Mouse (Mus musculus) MN1 (cell line): Measurements from ENCODE around the gene Gpc6.
A peak's percentile ranks its signal among the peaks of the same experiment; 100 is the strongest.

Experiments
- DNase-seq: peaks from one replicate; pipeline ENCODE4 v3.0.0-alpha.2; 2016; ENCODE audit warnings: low spot score

Gene Gpc6

DNA sequence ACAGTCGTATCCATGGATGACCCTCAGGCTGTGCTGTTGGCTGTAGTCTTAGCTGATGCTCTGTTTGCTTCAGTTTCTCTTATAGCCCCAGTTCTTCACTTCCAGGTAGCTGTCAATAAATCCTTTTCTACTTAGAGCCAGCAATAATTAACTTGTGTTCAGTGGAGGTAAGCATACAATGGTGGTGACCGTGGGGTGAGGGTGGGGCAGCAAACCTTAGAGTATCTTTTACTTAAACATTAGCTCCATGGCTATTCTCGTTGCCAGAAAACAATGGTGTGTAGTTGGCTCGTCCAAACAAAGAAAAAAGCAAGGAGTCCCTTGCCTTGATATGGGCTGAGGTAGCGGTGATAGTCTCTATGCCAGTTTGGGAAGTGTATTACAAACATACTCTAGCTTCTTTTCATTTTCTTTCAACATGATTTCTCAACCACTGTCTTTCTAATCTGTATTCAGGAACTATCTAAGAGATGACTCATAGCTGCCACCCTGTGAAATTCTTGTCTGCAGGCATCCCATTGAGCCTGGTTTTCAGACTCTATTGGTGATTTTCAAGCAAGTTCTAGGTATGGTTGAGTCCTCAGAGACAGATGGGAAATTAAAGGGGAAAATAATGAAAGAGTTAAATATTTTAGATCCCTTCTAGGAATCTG lies 22.9 kb downstream of the Gpc6 start:
- no peak for DNase-seq

DNA sequence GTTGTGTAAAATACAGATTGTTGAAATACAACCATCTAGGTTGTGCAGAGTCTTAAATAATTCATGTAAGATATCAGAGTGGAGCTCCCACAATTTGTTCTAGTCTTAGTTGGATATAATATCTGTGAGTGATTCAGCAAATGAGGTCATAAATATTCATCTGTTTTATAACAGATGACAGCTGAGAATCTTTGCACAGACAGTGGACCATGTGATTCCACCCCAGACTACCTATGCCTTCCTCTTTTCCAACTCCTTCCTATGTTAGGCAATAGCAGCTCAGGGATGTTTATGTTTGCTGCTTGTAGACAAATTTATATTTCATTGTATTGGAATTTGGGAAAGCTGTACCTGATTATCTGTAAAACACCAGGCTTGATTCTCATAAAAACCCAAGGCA lies 32.0 kb downstream of the Gpc6 start:
- no peak for DNase-seq

DNA sequence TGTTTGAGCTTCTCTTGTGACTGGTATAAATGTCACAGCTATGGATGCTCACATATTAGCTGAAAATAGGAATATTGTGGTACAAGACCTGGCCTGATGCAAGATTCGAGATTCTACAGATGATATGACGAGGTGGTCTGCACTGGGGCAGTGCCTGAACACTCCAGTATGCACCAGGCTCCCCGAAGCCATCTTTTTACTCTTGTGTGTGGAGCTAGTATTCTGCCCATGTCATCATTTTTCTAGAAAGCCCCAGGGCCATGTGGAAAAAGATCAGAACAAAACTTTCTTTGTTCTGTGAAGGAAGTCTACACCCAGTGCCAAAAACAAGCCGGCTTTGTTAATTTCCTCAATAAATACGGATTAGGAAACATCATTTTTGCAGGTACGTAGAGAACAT lies 39.7 kb downstream of the Gpc6 start:
- DNase-seq: no peak

DNA sequence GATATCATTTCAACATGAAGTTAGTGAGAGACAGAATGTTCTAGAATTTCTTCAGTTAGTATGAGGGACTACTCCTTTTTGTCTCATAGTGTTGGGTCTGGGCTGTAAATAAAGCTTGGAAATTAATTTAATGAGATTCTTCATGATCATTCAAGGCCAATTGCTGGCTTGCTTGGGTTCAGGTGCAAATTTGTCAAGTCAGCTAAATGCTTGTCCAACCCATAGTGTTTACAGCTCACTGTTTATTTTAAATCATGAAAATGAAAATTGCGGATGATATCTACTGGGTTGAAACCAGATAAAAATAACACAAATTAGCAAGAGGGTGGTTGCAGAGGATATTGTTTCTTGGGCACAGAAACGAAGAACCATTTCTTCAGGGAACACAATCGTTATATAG lies 49.6 kb downstream of the Gpc6 start:
- DNase-seq: no peak

DNA sequence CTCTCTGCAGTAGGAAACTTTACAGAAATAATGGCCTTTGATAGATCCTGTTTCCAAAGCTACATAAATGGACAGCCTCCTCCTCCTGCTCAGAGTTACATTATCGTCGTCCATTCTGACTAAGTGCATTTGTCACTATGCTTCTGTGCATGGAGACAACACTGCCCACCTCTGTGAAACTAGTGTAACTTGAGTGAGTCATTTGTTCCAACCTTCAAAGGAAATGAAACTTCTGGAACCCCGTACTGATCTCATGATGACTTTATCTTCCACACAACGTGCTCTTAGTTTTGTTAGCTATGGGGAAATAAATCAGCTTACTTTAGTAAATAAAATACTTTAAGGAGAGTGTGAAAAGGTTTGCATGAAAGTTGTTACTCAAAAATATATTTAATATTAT lies 50.1 kb downstream of the Gpc6 start:
- no peak for DNase-seq

DNA sequence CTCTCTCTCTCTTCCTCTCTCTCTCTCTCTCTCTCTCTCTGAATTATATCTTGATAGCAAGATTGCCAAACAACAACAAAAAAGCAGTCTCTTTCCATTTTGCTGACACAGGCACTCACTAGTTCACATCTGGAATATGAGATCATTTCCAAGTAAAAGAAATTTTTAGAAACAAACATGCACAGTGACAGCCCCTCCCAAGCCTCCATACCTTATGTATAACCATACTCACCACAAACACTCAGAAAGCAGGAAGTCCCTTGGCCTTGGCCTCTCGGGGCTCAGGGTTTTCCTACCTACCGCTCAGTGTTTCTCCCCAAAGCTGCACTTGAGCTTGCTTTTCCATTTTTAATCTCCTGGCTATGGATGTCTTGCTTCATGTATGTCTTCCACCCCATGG lies 52.1 kb downstream of the Gpc6 start:
- no peak for DNase-seq

DNA sequence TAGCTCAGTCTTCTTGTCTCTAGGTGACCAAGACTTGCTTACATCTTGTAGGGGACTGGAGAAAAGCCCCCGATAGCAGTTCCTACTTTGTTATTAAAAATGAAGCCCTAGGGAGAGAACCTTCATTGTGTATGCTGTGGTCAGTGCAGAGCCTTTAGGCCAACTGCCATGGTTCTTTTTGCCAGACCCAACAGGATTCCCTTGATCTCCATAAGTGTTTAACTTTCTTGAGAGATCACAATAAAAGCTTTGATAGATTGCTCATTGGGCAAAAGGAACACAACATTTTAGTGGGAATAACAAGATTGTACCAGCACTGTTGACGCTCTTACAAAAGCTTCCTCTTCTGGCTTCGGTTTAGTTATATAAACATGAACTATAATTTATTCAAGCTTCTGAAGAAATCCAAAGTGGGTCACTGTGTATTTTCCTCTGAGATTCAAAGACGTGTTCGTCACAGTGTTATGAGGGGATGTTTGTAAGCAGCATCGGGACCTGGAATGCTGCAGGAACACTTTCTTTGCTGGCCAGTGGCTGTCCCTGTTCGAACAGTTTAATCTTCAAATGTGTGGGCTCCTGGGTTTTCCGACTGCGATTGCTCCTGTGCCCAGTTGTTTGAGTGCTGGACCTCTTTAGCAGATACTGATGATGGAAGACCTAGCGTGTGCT lies 54.7 kb downstream of the Gpc6 start:
- no peak for DNase-seq

DNA sequence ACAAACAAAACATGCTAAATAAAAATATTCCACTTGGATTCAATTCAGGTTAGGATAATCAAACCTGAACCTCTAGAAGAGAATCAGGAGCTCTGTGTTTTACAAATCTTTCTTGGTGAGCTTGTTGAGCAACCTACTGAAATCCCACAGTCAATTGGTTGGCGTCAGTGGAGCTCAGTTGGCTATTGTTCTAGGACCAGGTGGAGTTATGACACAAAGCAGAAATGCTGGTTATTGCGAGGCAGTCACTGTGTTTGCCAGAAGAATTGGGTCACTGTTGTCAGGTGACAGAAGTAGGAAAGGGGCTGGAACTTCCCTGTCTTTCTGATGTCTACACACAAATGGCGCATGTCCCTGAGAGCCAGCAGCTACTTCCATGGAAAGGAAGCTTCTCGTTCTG lies 56.6 kb downstream of the Gpc6 start:
- no peak for DNase-seq

DNA sequence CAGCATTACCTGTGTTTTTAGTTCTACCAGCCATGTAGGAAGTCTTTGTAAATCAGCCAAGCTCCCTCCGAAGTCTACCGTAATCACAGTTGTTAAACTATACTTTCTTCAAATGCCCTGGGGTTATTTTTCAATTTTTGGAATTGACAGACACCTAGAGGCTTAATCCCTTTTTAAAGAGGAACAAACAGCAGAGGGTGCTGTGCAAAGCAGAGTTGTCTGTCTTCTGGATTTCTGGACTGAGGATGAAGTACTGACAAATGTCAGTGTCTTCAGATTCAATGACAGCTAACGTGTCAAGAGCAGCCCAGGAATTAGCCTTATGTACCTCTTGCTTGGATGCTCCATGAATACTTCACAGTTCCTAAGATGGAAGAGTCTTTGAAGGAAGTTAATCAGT lies 62.2 kb downstream of the Gpc6 start:
- no peak for DNase-seq

DNA sequence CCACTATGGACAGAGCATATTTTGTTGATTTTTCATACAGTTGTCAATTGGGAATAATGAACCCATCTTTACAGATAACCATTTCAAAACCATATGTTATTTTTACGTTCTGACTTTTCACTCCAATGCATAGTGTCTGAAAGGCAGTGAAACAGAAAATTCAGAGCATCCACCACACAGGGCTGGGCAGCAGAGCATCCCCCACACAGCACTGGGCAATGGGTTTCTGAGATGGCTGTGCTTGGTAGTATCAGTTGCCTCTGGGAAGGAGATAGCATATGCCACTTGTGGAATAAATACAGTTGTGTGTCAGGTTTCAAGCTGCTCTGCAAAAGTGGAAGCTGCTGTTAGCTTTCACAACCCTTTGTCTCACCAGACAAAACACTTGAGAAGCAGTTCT lies 75.3 kb downstream of the Gpc6 start:
- DNase-seq: no peak

DNA sequence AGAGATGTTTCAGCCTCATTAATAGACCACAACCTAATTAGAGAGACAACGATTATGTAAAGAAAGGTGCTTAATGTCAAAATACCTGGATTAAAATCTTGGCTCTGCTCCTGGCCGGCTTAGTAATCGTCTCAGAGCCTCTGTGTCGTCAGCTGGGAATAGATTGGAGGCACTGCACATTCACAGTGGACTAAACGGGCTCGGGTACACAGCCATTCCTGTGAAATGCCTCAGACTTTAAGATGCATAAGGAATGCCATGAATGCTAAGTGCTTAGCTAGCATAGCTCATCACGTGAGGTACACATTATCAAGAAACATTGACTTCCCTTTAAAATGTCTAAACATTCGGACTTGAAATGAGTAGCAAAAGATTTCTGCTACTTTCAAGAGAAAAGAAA lies 77.2 kb downstream of the Gpc6 start:
- DNase-seq: no peak

DNA sequence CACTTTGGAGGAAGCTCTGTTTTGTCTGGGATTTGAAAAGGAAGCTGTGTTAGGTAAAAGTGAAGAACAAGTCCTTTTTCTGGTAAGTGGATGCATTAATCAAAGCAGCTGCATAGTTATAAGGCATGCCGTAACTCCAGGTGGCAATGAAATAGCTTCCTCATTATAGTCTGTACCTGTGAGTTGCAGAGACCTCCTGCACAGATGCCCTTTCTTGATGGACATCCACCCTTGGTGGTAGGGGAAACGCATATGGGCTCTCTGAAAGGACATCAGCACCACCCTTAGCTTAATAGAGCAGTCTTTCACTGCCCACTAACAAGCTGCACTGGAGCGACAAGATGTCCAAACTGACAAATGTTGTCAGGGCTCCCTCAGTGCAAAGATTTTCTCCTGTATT lies 83.7 kb downstream of the Gpc6 start:
- DNase-seq: no peak

DNA sequence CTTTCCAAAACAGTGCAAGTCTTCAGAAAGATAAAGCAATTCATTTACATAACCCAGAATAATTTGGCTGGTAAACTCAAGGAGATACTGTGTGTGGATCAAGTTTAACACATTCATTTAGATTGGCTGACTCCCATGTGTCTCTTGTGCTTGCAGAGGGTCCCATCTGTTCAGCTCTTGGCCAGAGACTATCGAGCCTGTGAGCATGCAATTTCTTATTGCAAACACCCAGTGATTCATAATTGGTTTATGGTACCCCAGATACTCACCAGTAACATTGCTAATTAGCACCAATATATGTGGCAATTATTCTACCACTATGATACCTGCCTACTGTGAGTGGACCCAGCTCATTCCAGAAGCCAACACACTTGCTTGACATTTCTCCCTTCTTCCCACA lies 87.9 kb downstream of the Gpc6 start:
- DNase-seq: no peak

DNA sequence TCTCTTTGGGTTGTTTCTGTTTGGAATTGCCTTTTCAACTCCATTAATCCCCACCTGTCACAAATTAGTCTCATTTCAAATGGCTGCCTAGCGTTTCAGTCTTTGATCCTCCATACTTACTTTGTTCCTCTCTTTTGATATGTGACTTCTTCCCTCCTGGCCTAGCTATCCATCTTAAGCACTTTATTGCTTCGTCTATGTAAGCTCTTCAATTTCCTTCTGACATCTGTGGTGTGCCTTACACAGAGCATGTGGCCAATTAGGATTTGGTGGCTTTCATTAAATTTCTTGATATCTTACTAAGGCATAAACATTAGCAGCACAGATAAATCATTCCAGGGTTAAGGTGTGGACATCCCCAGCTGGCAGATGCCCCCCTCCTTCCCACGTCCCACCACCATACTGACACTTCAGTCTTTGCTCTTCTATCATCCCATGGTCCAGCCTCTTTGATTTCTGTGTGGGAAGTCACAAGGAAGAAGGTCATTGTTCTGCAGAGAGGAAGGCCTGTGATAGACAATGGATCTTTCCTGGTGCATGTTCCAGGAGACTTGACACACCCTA lies 88.5 kb downstream of the Gpc6 start:
- no peak for DNase-seq

DNA sequence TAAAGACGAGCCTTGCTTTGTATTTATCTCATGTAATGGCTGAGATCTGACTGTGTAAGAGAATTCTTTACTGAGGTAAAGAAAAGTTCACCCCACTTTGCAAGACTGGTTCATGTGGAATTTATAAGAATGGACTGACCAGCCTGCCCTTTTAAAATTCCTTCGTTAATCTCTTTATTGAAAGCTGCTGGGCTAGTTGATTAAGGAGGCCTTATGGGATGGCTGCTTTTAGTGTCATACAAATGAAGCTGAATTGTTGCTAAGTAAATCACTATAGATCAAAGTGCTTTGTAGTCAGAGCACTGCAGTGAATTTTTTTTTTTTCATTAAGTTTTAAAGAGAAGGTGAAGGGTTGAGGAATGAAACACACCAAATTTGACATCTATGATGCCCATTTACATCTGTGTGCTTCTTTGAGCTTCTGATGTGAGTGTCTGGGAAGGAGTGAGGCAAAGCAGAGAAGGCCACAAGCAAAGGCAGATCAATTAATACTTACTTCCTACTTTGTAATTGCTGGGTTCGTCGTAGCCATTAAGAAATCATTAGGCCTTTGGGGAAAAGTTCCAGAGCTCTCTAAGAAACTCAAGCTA lies 90.3 kb downstream of the Gpc6 start:
- DNase-seq: no peak

DNA sequence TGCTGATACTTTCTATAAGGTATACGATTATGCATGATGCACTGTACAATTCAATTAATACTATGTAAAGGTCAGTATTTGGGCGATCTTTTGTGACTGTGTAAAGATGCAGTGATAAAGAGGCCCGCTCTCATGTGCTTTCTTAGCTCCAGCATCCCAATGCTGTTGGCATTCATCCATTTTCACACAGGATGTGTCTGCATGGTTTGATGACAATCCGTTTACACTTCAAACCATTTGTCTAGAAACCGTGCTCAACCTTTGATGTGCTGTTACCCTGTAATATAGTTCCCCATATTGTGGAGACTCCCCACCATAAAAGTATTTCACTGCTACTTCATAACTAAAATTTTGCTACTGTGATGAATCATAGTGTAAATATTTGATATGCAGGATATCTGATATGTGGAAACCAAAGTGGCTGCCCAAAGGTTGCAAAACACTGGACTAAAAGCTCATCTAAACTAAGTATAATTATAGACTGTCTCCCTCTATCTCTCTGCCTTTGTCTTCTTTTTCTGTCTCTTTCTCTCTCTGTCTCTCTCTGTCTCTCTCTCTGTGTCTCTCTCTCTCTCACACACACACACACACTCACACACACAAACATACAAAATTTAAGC lies 97.2 kb downstream of the Gpc6 start:
- DNase-seq: peak; percentile 25

DNA sequence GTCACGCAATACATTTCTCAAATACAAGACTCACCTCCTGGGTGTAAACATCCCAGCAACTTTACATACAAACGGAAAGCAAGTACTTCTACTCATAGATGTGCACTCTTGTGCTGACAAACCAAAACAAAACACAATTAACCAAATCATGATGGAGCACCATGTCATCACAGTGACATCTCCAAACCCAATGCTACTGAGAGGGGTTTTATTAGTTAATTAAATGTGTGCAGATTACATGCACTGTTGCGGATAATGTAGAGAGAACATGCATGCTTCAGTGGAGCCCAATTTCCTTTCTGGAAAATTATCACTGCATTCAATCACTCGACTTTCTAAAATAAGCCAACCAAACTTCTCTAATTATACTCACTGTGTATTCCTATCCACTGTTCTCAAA lies 109.0 kb downstream of the Gpc6 start:
- peak; percentile 24 for DNase-seq

DNA sequence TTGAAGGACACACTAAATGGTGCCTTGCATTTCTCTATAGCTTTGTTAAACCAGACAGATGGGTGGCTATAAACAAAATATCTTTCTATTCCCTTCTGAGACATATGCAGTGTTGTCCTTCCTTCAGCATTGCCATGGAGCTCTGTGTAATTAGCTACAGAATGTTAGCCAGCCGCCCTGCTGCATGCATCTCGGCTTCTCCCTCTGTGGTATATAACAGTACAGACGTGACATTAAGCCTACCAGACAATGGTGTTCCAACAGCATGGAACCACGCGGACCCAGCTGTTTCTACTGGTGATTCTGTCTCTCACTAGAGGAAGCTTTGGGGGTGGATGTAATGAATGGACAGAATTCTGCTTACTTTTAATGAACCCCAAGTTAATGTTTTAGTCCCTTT lies 115.9 kb downstream of the Gpc6 start:
- DNase-seq: no peak

DNA sequence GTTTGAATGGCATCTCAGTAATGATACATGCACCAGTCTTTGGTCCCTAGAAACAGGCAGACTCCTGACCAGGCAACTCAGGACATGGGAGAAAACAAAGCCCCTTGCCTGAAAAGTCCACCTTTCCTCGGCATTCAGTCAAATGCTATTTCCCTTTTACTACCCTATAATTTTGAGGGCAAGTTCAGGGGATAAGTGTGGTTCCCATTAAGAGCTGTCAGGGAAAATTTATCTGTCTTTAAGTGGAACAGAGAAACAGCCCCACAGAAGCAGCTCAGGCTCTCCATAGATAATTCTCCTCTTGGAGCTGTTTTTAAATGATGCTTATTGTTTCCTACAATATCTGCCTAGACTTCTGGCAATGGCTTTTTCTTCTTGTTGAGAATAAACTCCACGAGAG lies 123.8 kb downstream of the Gpc6 start:
- no peak for DNase-seq

DNA sequence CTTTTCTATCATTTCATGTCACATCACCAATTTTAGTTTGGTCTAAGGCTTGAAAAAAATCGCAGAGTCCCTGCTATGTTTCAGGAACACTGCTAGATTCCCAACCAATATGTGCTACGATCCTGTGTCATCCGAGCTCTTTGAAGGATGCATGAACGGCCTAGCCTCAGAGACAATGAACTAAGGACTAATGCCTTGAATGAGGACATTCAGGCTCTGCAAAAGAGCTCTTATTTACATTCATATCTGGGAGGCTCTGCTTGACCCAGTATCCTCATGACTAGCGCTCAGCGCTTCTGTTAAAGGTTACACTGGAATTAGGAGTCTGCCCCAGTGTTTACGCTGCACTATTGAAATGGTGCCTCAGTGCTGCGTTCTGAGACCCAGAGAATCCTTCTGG lies 125.8 kb downstream of the Gpc6 start:
- DNase-seq: no peak

DNA sequence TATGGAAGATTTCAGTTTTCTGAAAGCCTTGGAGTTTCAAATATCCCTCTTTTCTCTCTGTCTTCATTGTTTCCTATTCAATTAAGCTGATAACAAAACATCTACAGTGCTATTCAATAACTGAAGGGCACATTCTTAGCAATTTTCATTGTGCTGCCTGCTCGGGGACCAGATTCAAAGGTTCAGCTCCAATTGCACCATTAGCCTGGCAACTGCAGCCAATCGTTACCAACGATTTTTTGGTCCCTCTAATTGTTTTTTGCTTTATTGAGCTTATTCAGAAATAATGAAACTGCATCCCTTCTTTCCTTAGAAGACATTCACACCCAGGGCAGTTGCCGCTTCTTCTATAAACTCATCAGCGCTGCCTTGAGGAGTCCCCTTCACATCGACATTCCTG lies 128.2 kb downstream of the Gpc6 start:
- no peak for DNase-seq

DNA sequence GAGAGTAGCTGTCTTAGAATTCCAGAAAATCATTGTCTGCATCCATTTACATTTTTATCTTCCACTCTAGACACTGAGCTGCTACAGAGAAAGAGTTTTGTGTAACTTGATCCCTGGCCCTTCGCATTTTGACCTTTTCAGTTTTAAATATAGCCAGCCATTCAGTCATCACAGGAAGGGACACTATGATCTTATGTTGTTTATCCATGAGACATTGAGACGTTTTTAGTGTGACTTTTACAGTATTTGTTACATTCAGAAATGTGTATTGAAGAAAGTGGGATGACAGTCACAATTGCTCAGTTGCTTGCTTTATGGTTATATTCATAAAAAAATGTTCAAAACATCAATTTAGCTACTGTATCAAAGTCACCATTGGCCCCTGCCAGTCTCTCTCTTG lies 130.0 kb downstream of the Gpc6 start:
- no peak for DNase-seq

DNA sequence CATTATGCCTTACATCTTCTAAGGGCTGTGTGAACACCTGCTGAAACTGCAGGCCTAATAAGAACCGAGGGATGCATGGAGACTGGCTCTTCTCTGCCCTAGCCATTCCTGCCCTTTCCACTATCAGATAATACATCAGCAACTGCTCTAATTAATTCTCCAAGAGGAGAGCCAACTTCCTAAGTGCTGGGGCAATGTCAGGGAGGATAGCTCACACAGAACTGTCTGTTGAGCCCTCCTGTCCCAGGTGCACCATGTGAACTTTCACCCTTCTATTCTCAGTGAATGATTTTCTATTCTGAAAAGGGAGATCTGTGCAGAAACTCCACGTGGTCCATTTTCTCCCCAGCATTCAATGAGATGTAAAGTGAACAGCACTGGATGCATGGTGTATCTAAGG lies 136.0 kb downstream of the Gpc6 start:
- peak; percentile 8 for DNase-seq
